Mouse (Mus musculus) spleen, adult 2 months (tissue): ENCODE data around the gene Gm49321.

Source experiments
- CTCF ChIP-seq: fragments of 200-500 bp; IDR thresholded peaks from 2 replicates; pipeline ENCODE4 v1.5.1; 2011; ENCODE audit warnings: mild to moderate bottlenecking, inconsistent platforms; ENCODE audit not compliant: insufficient read depth, insufficient read length, insufficient replicate concordance; ENCODE audit errors: extremely low read depth
- POLR2A ChIP-seq: fragments of 200-500 bp; IDR thresholded peaks from 2 replicates; pipeline ENCODE4 v1.6.1; 2011; ENCODE audit warnings: low read depth, low read length, inconsistent platforms

DNA sequence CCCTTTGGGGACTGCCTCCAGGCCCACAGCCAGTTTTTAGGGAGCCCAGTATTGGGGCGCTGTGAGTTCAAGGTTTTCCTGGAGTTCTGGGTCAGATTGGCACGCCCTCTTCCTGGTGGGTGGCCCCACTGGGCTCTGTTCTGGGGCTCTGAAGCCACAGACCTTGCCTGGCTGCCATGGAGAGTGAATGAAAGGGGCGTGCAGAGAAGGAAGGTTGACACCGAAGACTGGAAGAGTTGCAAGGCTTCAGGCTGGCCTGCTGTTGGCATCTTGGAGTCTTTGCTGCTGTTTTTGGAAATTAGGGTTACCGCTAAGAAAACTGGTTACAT is 60.6 kb downstream of the Gm49321 start:
- TF ChIP-seq CTCF (no peak), POLR2A (no peak)
